Mouse (Mus musculus) stomach, embryonic 16.5 days (tissue): ENCODE results near the gene Asb15. TPM values are rescaled to one million over a fixed set of nuclear protein-coding genes. Genes with fewer than 3 reads are reported as not detected.
A peak's percentile ranks its signal among the peaks of the same experiment; 100 is the strongest.

Source experiments
- ATAC-seq: fragments of 200-750 bp; cut with Nextera tagmentation; 2 replicates; pipeline ENCODE4 v1.8.0; 2017; ENCODE audit warnings: moderate number of reproducible peaks, moderate TSS enrichment; ENCODE audit not compliant: insufficient read depth, low FRiP score
- H3K27ac ChIP-seq: fragments of 300-500 bp; sonication (generic); 2 replicates; pipeline ENCODE4 v1.5.1; 2014; ENCODE audit warnings: low read length
- H3K27me3 ChIP-seq: fragments of 300-500 bp; sonication (generic); 2 replicates; pipeline ENCODE4 v1.6.1; 2014; ENCODE audit warnings: low read length, control low read depth, mixed read lengths; ENCODE audit not compliant: control insufficient read depth, insufficient read depth
- H3K36me3 ChIP-seq: fragments of 300-500 bp; sonication (generic); 2 replicates; pipeline ENCODE4 v1.6.1; 2014; ENCODE audit warnings: low read length; ENCODE audit not compliant: control insufficient read depth, insufficient read depth
- H3K4me1 ChIP-seq: fragments of 300-500 bp; sonication (generic); 2 replicates; pipeline ENCODE4 v1.6.1; 2014; ENCODE audit warnings: low read length, control low read depth, mixed read lengths; ENCODE audit not compliant: control insufficient read depth, insufficient read depth
- H3K4me2 ChIP-seq: fragments of 300-500 bp; sonication (generic); 2 replicates; pipeline ENCODE4 v1.6.1; 2014; ENCODE audit warnings: low read depth, low read length, mixed read lengths
- H3K4me3 ChIP-seq: fragments of 300-500 bp; sonication (generic); replicated peaks from 2 replicates; pipeline ENCODE4 v1.5.1; 2014; ENCODE audit warnings: mild to moderate bottlenecking, low read length
- H3K9ac ChIP-seq: fragments of 300-500 bp; sonication (generic); 2 replicates; pipeline ENCODE4 v1.6.1; 2014; ENCODE audit warnings: low read length
- H3K9me3 ChIP-seq: fragments of 300-500 bp; sonication (generic); replicated peaks from 2 replicates; pipeline ENCODE4 v1.6.1; 2016; ENCODE audit warnings: low read length, control low read depth; ENCODE audit not compliant: control insufficient read depth
- WGBS: fragments of 180-500 bp; shearing (Covaris S2); extraction: QIAGEN DNeasy Blood & Tissue Kit; methylation state at CpG from one replicate; pipeline ENCODE4 v1.1.7; 2014; 5-methylcytosine and 5-hydroxymethylcytosine counted together
- polyA plus RNA-seq: library from polyadenylated mRNA; unstranded; fragments of >200 nt; fragmentation: Nextera tagmentation; extraction: Ambion mirVana; gene quantifications from 2 replicates; pipeline ENCODE4 v1.2.1, GENCODE M21; 2015

Asb15 gene
- polyA plus RNA-seq, 1 experiment from 2014 or later, result 0.10 TPM

- 0 out of 2 replicates have a peak, but pooled peaks cover 3% of the 10 kb centered on the region for H3K4me1 ChIP-seq
- no peak overlapping the region for H3K27ac ChIP-seq
- H3K27me3 ChIP-seq, result no peaks in the 10 kb centered on the region
- H3K36me3 ChIP-seq, result no peaks in the 10 kb centered on the region
- no peaks in the 10 kb centered on the region for H3K9me3 ChIP-seq
- H3K4me2 ChIP-seq, result no peak overlapping the region
- H3K4me3 ChIP-seq, result no peak overlapping the region
- ATAC-seq, result no peak
- H3K9ac ChIP-seq, result no peak overlapping the region
These were observed 45.4 kb downstream of the Asb15 start for GRCm38 (mm10) chr6:24573319-24573718.

GRCm38 (mm10) chr6:24583456-24583855 is 55.5 kb downstream of the Asb15 start:
- Histone ChIP-seq H3K4me2 (no peak overlapping the region), H3K4me1 (0 out of 2 replicates have a peak, but pooled peaks cover 3% of the 10 kb centered on the region), H3K9ac (no peak overlapping the region), H3K27ac (no peak overlapping the region), H3K9me3 (no peaks in the 10 kb centered on the region), H3K27me3 (no peaks in the 10 kb centered on the region), H3K4me3 (no peak overlapping the region), H3K36me3 (no peaks in the 10 kb centered on the region)
- ATAC-seq, result no peak
- 67% methylated on average over 3 of the region's 3 CpGs for WGBS

GRCm38 (mm10) chr6:24585431-24586310 is 57.7 kb downstream of the Asb15 start:
- no peaks in the 10 kb centered on the region for H3K36me3 ChIP-seq
- no peak; the same call in 1 of the 2 replicates for ATAC-seq
- no peaks in the 10 kb centered on the region for H3K27me3 ChIP-seq
- H3K27ac ChIP-seq, result peak overlapping the region; percentile 23; the same call in 1 of the 2 replicates
- H3K9me3 ChIP-seq, result no peaks in the 10 kb centered on the region
- H3K4me1 ChIP-seq, result 0 out of 2 replicates have a peak, but pooled peaks cover 3% of the 10 kb centered on the region
- WGBS, result 32% methylated on average over 10 of the region's 10 CpGs
- no peak overlapping the region for H3K9ac ChIP-seq
- no peak overlapping the region; the same call in 1 of the 2 replicates for H3K4me2 ChIP-seq
- H3K4me3 ChIP-seq, result no peak overlapping the region

GRCm38 (mm10) chr6:24586885-24587284 is 58.9 kb downstream of the Asb15 start:
- 0 out of 2 replicates have a peak, but pooled peaks have one; percentile 29 for ATAC-seq

GRCm38 (mm10) chr6:24590282-24590681 is 62.3 kb downstream of the Asb15 start:
- no peak overlapping the region for H3K27ac ChIP-seq
- H3K9me3 ChIP-seq, result no peaks in the 10 kb centered on the region
- WGBS, result 86% methylated on average over 5 of the region's 5 CpGs
- ATAC-seq, result no peak
- no peak overlapping the region for H3K4me2 ChIP-seq
- no peak overlapping the region for H3K4me3 ChIP-seq
- no peaks in the 10 kb centered on the region for H3K27me3 ChIP-seq
- H3K9ac ChIP-seq, result no peak overlapping the region
- H3K36me3 ChIP-seq, result no peaks in the 10 kb centered on the region
- H3K4me1 ChIP-seq, result 0 out of 2 replicates have a peak, but pooled peaks cover 3% of the 10 kb centered on the region

More at GRCm38 (mm10) chr6:24586885-24587284, 58.9 kb downstream of the Asb15 start:
- 0 out of 2 replicates have a peak, but pooled peaks cover 3% of the 10 kb centered on the region for H3K4me1 ChIP-seq
- no peaks in the 10 kb centered on the region for H3K36me3 ChIP-seq
- H3K27me3 ChIP-seq, result no peaks in the 10 kb centered on the region
- H3K9me3 ChIP-seq, result no peaks in the 10 kb centered on the region
- H3K27ac ChIP-seq, result no peak overlapping the region
- 21% methylated on average over 3 of the region's 3 CpGs for WGBS
- H3K9ac ChIP-seq, result no peak overlapping the region
- H3K4me2 ChIP-seq, result no peak overlapping the region
- H3K4me3 ChIP-seq, result no peak overlapping the region

GRCm38 (mm10) chr6:24591525-24592218 is 63.7 kb downstream of the Asb15 start:
- Histone ChIP-seq H3K4me2 (no peak overlapping the region), H3K4me1 (0 out of 2 replicates have a peak, but pooled peaks cover 3% of the 10 kb centered on the region), H3K36me3 (no peaks in the 10 kb centered on the region), H3K9ac (no peak overlapping the region), H3K27me3 (no peaks in the 10 kb centered on the region), H3K4me3 (no peak overlapping the region), H3K27ac (no peak overlapping the region), H3K9me3 (no peaks in the 10 kb centered on the region)
- no peak for ATAC-seq
- 38% methylated on average over 10 of the region's 10 CpGs for WGBS

- H3K27me3 ChIP-seq, result no peaks in the 10 kb centered on the region
- no peak within 1 kb of the TSS for H3K27ac ChIP-seq
- no peak within 1 kb of the TSS for H3K4me3 ChIP-seq
- H3K9me3 ChIP-seq, result no peaks in the 10 kb centered on the region
- no peaks in the 10 kb centered on the region for H3K4me1 ChIP-seq
- H3K9ac ChIP-seq, result no peak within 1 kb of the TSS
- no peak within 1 kb of the TSS for H3K4me2 ChIP-seq
- 69% methylated on average over 10 of the region's 10 CpGs for WGBS
- no peaks in the 10 kb centered on the region for H3K36me3 ChIP-seq
- ATAC-seq, result no peak
These were observed 69.6 kb downstream of the Asb15 start, which contains the start of gene Lmod2 for GRCm38 (mm10) chr6:24597500-24597899. Gene Lmod2, plus strand, starts transcription at chr6:24597762.

- Histone ChIP-seq H3K36me3 (no peaks in the 10 kb centered on the region), H3K4me1 (no peaks in the 10 kb centered on the region), H3K9me3 (no peaks in the 10 kb centered on the region), H3K27me3 (no peaks in the 10 kb centered on the region), H3K27ac (no peak overlapping the region), H3K9ac (no peak overlapping the region), H3K4me2 (no peak overlapping the region), H3K4me3 (no peak overlapping the region)
- no peak for ATAC-seq
- WGBS, result 89% methylated on average over 6 of the region's 6 CpGs
These were observed 71.2 kb downstream of the Asb15 start for GRCm38 (mm10) chr6:24599179-24599578.

- no peak overlapping the region for H3K4me2 ChIP-seq
- H3K27me3 ChIP-seq, result no peaks in the 10 kb centered on the region
- no peak overlapping the region for H3K4me3 ChIP-seq
- no peaks in the 10 kb centered on the region for H3K36me3 ChIP-seq
- H3K9me3 ChIP-seq, result no peaks in the 10 kb centered on the region
- 82% methylated on average over 5 of the region's 5 CpGs for WGBS
- no peak for ATAC-seq
- H3K4me1 ChIP-seq, result no peaks in the 10 kb centered on the region
- H3K9ac ChIP-seq, result no peak overlapping the region
- no peak overlapping the region for H3K27ac ChIP-seq
These were observed 71.7 kb downstream of the Asb15 start for GRCm38 (mm10) chr6:24599639-24600038.
